Comparison of ENCODE assay signal across 8 mouse cellular contexts in the genomic region with DNA sequence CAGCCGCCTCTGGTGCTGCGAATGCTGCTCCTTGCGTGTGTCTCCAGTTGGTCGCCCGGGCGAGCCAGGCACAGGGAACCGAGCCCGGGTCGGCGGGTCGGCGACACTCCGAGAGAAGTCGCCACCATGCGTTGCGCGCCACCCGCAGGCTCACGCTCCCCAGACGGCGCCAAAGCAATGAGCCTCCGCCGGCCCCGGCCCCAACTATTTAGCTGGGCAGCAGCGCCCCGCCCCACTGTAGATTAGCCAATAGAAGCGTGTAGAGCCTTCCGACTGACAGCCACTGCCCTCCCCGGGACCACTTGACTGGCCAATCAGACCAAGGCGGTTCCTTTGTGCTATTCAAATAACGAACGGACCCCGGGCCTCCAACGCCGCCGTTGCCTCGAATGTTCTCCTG. TPM values are rescaled to one million over a fixed set of nuclear protein-coding genes. Genes with fewer than 3 reads are reported as not detected.
A peak's percentile ranks its signal among the peaks of the same experiment; 100 is the strongest.
DNase-seq lines count a peak whose midpoint lies in the region; ATAC-seq and TF ChIP-seq lines count a peak whose summit lies in the region.

A gene (minus strand): TSS at position 181 of the 400 bp plus-strand sequence.

- TF ChIP-seq POLR2A in small intestine, adult 2 months (IDR thresholded peaks at IDR 0.05; ENCODE audit: low read depth, low read length): peak; percentile 96

- H3K27ac ChIP-seq in embryonic facial prominence, embryonic 12.5 days: peak within 1 kb of the TSS; percentile 98
- H3K27ac ChIP-seq in limb, embryonic 12.5 days: peak within 1 kb of the TSS; percentile 98
- H3K27ac ChIP-seq in midbrain, embryonic 13.5 days: peak within 1 kb of the TSS; percentile 91
- H3K27ac ChIP-seq in small intestine, adult 2 months (ENCODE audit: insufficient read depth, low read depth, low read length): peak within 1 kb of the TSS; percentile 48

- no peaks in the 10 kb centered on the region for H3K9me3 ChIP-seq in embryonic facial prominence, embryonic 12.5 days
- H3K9me3 ChIP-seq in limb, embryonic 12.5 days: no peaks in the 10 kb centered on the region
- H3K9me3 ChIP-seq in midbrain, embryonic 13.5 days: no peaks in the 10 kb centered on the region

- ATAC-seq in embryonic facial prominence, embryonic 12.5 days (ENCODE audit: insufficient number of reproducible peaks, insufficient read depth, low FRiP score, low TSS enrichment): peak; percentile 79
- peak; percentile 86 for ATAC-seq in limb, embryonic 12.5 days (ENCODE audit: insufficient number of reproducible peaks, insufficient read depth, low FRiP score, low TSS enrichment, low read depth)
- ATAC-seq in midbrain, embryonic 13.5 days: peak; percentile 91
- no peak for ATAC-seq in erythroid progenitor cell, adult 5-6 weeks (replicated peaks; ENCODE audit: low FRiP score, poor library complexity, severe bottlenecking)

- peak; percentile 96 to 97 for DNase-seq in adrenal gland, postnatal 36 days
- DNase-seq in heart, adult 8-10 months (ENCODE audit: low spot score): peak; percentile 96
- peak; percentile 95 to 97 for DNase-seq in kidney, adult 8-10 months

- peaks cover 20% of the 10 kb centered on the region for H3K4me1 ChIP-seq in embryonic facial prominence, embryonic 12.5 days
- H3K4me1 ChIP-seq in limb, embryonic 12.5 days (replicated peaks): peaks cover 19% of the 10 kb centered on the region
- H3K4me1 ChIP-seq in midbrain, embryonic 13.5 days (replicated peaks): peaks cover 27% of the 10 kb centered on the region
- peaks cover 24% of the 10 kb centered on the region for H3K4me1 ChIP-seq in small intestine, adult 2 months (ENCODE audit: control insufficient read depth, insufficient read depth, insufficient read length, low read length)

- H3K4me3 ChIP-seq in embryonic facial prominence, embryonic 12.5 days: peak within 1 kb of the TSS; percentile 97
- H3K4me3 ChIP-seq in limb, embryonic 12.5 days (replicated peaks): peak within 1 kb of the TSS; percentile 97
- peak within 1 kb of the TSS; percentile 83 for H3K4me3 ChIP-seq in midbrain, embryonic 13.5 days (replicated peaks)
- H3K4me3 ChIP-seq in small intestine, adult 2 months (ENCODE audit: low read depth, low read length): peak within 1 kb of the TSS; percentile 83

- no peak for TF ChIP-seq CTCF in small intestine, adult 2 months (IDR thresholded peaks at IDR 0.05; ENCODE audit: extremely low read depth, insufficient read length, insufficient replicate concordance, low read depth, low read length)

- H3K27me3 ChIP-seq in embryonic facial prominence, embryonic 12.5 days: no peaks in the 10 kb centered on the region
- peaks cover 1% of the 10 kb centered on the region; the same call in 1 of the 2 replicates for H3K27me3 ChIP-seq in limb, embryonic 12.5 days
- peaks cover 7% of the 10 kb centered on the region; the same call in 1 of the 2 replicates for H3K27me3 ChIP-seq in midbrain, embryonic 13.5 days
- no peaks in the 10 kb centered on the region for H3K27me3 ChIP-seq in small intestine, adult 2 months (ENCODE audit: control insufficient read depth, insufficient read depth, low read length)

- no peaks in the 10 kb centered on the region for H3K36me3 ChIP-seq in embryonic facial prominence, embryonic 12.5 days
- no peaks in the 10 kb centered on the region for H3K36me3 ChIP-seq in limb, embryonic 12.5 days
- H3K36me3 ChIP-seq in midbrain, embryonic 13.5 days: no peaks in the 10 kb centered on the region
- H3K36me3 ChIP-seq in small intestine, adult 2 months (ENCODE audit: control insufficient read depth, insufficient read depth, low read length): no peaks in the 10 kb centered on the region

- H3K4me2 ChIP-seq in embryonic facial prominence, embryonic 12.5 days (replicated peaks): peak within 1 kb of the TSS; percentile 98
- H3K4me2 ChIP-seq in limb, embryonic 12.5 days: peak within 1 kb of the TSS; percentile 98
- H3K4me2 ChIP-seq in midbrain, embryonic 13.5 days (replicated peaks): peak within 1 kb of the TSS; percentile 89

- H3K9ac ChIP-seq in embryonic facial prominence, embryonic 12.5 days: peak within 1 kb of the TSS; percentile 100
- H3K9ac ChIP-seq in limb, embryonic 12.5 days (replicated peaks): peak within 1 kb of the TSS; percentile 100
- H3K9ac ChIP-seq in midbrain, embryonic 13.5 days (replicated peaks): peak within 1 kb of the TSS; percentile 97

- WGBS in embryonic facial prominence, embryonic 12.5 days: under 1% methylated on average over 37 of the region's 37 CpGs
- WGBS in limb, embryonic 12.5 days: under 1% methylated on average over 37 of the region's 37 CpGs
- under 1% methylated on average over 37 of the region's 37 CpGs for WGBS in midbrain, embryonic 13.5 days
- WGBS in small intestine, adult 2 months: under 1% methylated on average over 37 of the region's 37 CpGs

RNA-seq across cellular contexts. Expression of the gene that starts here (rescaled TPM):
- 1 to 10 TPM; 3.3 to 4.5 TPM for total RNA-seq in adrenal gland, postnatal 36 days (2021)
- polyA plus RNA-seq in embryonic facial prominence, embryonic 12.5 days (2016; fragmentation: Nextera tagmentation; extraction: Ambion mirVana): 4.2 and 4.5 TPM in 2 replicates
- total RNA-seq in heart, adult 8-10 months (2022): 1 to 10 TPM; 2.4 to 5.0 (median 4.3) TPM
- 3.6 and 4.5 TPM in 2 replicates for polyA plus RNA-seq in limb, embryonic 12.5 days (2016; fragmentation: Nextera tagmentation; extraction: Ambion mirVana)
- polyA plus RNA-seq in midbrain, embryonic 13.5 days (2015; fragmentation: Nextera tagmentation; extraction: Ambion mirVana): 1.8 and 2.0 TPM in 2 replicates
- 11.5 and 13.4 TPM in 2 replicates for polyA plus RNA-seq in small intestine, adult 2 months (2012; rRNA removed)
- not detected in 2 replicates for total RNA-seq in erythroid progenitor cell, adult 5-6 weeks (2015; ENCODE audit: low replicate concordance)
- 0.51 TPM in 1 of 2 replicates, not detected in the other for total RNA-seq in erythroid progenitor cell, adult 5-6 weeks (2017; ENCODE audit: low replicate concordance)

Comparison
In these comparisons a context has a peak if more than half of its experiments do, and no peak if none do; other contexts are left out.
1. H3K27ac ChIP-seq: peak in every context shown above with its lines; median percentile 98 in embryonic facial prominence, embryonic 12.5 days; 98 in limb, embryonic 12.5 days; 91 in midbrain, embryonic 13.5 days; 48 in small intestine, adult 2 months.